Mouse (Mus musculus): ENCODE measurements around the gene Ntn4. TPM values are rescaled to one million over a fixed set of nuclear protein-coding genes. Genes with fewer than 3 reads are reported as not detected.
A peak's percentile ranks its signal among the peaks of the same experiment; 100 is the strongest.

Gene Ntn4
- polyA plus RNA-seq, 2 experiments: 1.4 to 3.6 TPM

DNA sequence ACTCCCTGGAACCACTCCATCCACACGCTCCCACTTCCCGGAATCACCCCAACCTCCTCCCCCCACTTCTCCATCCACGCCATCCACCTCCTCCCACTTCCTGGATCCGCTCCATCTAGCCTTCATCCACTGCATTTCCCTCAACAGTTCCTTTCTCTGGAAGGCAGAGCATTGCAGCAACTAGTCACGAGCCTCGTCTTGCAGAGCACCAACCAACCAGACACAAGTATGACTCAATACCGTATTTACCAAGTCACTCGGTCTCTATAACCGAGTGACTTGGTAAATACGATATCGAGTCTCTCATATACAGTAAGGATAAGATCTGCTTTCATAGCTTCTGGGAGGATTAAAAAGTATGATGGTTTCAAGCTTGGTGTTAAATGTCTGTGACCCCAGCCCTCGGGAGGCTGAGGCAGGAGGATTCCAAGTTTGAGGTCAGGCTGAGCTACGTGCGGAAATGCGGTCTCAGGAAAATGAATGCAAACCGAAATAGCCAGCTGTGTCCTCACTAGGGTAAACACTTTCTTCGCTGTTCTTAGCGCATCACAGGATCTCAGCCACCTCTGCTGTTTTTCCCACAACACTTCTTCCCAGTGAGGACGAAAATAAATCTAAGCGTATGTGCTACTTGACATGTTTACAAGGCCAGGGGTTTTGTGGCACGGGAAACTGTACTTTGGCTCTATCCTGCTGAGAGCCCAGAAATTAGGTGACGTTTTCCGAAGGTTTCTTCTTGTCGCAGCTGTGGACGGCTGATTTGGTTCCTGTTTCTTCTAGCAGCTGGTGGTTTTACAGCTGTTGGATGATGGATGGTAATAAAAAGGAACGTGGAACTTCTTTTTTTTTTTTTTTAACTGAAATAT, 48.1 kb downstream of the Ntn4 start:
- Histone ChIP-seq H3K4me2 (replicated peaks; ENCODE audit: low read depth, low read length, severe bottlenecking) (0 out of 2 replicates have a peak overlapping the region, but pooled peaks have one; percentile 2), H3K36me3 (ENCODE audit: control insufficient read depth, insufficient read depth, low read length) (no peaks in the 10 kb centered on the region), H3K9me3 (ENCODE audit: control insufficient read depth, low read length) (no peaks in the 10 kb centered on the region), H3K4me1 (ENCODE audit: control insufficient read depth, insufficient read depth, low read length) (peaks cover 10% of the 10 kb centered on the region; the same call in 1 of the 2 replicates), H3K4me3 (replicated peaks; ENCODE audit: low read length) (no peak overlapping the region), H3K27me3 (ENCODE audit: control insufficient read depth, insufficient read depth, low read length) (no peaks in the 10 kb centered on the region), H3K9ac (ENCODE audit: low read depth, low read length, severe bottlenecking) (no peak overlapping the region), H3K27ac (replicated peaks; ENCODE audit: low read depth, low read length) (peak overlapping the region; percentile 10; the same call in 1 of the 2 replicates)
- no peak for TF ChIP-seq POLR2A (IDR thresholded peaks at IDR 0.05; ENCODE audit: borderline replicate concordance, extremely low read depth, insufficient read depth, insufficient read length)
- ATAC-seq (ENCODE audit: low FRiP score, low read depth) (peak; percentile 89), DNase-seq (ENCODE audit: low spot score) (peak; percentile 73)
- 58% methylated on average over 26 of the region's 26 CpGs for WGBS

GRCm38 (mm10) chr10:93691344-93691743, 50.9 kb downstream of the Ntn4 start:
- H3K4me2 ChIP-seq (replicated peaks; ENCODE audit: low read depth, low read length, severe bottlenecking): no peak overlapping the region
- ATAC-seq (ENCODE audit: low FRiP score, low read depth): no peak

DNA sequence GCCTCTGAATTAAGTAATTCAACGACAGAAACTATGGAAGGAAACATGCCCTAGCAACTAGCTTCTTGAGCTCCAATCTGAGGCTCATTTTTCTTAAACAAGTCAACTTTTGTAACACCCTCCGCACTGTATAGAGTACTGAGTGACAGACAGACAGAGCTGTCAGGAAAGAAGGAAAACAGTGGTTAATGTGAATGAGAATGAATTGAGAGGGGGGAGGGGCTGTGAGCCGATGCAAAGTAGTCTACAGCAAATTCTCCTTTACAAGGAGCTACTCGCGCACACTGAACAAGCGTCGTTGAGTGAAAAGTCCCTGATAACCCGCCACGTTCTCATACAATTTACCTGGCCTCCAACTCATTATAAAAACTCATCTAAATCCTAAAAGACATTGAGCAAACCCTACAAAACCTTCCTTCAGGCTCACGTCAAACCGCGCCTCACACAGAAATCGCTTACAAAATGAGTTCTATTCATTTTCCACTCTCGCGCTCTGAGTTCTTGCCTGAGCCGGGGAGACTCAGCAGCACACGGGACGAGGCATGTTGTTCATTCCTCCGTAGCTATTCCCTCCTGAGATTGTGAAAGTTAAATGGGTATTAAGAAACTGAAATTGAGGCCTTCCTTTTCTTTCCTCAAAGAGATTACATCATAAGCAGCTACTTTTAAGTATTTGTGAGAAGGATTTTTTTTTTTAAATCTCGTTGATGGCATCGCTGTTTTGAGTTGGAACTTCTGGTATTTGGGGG, 54.7 kb downstream of the Ntn4 start:
- DNase-seq (ENCODE audit: low spot score) (no peak), ATAC-seq (ENCODE audit: low FRiP score, low read depth) (no peak)
- no peak overlapping the region for H3K4me2 ChIP-seq (replicated peaks; ENCODE audit: low read depth, low read length, severe bottlenecking)
- no peaks in the 10 kb centered on the region for H3K27me3 ChIP-seq (ENCODE audit: control insufficient read depth, insufficient read depth, low read length)
- H3K4me1 ChIP-seq (ENCODE audit: control insufficient read depth, insufficient read depth, low read length): 0 out of 2 replicates have a peak, but pooled peaks cover under 1% of the 10 kb centered on the region
- no peak overlapping the region for H3K27ac ChIP-seq (replicated peaks; ENCODE audit: low read depth, low read length)
- H3K4me3 ChIP-seq (replicated peaks; ENCODE audit: low read length): no peak overlapping the region
- no peak for TF ChIP-seq POLR2A (IDR thresholded peaks at IDR 0.05; ENCODE audit: borderline replicate concordance, extremely low read depth, insufficient read depth, insufficient read length)
- H3K36me3 ChIP-seq (ENCODE audit: control insufficient read depth, insufficient read depth, low read length): no peaks in the 10 kb centered on the region
- 63% methylated on average over 21 of the region's 21 CpGs for WGBS
- H3K9me3 ChIP-seq (ENCODE audit: control insufficient read depth, low read length): no peaks in the 10 kb centered on the region
- H3K9ac ChIP-seq (ENCODE audit: low read depth, low read length, severe bottlenecking): no peak overlapping the region

More at GRCm38 (mm10) chr10:93691344-93691743, 50.9 kb downstream of the Ntn4 start:
- WGBS: 50% methylated on average over 11 of the region's 11 CpGs
- H3K4me1 ChIP-seq (ENCODE audit: control insufficient read depth, insufficient read depth, low read length): peaks cover 10% of the 10 kb centered on the region; the same call in 1 of the 2 replicates
- no peak overlapping the region for H3K4me3 ChIP-seq (replicated peaks; ENCODE audit: low read length)
- H3K9me3 ChIP-seq (ENCODE audit: control insufficient read depth, low read length): no peaks in the 10 kb centered on the region
- TF ChIP-seq POLR2A (IDR thresholded peaks at IDR 0.05; ENCODE audit: borderline replicate concordance, extremely low read depth, insufficient read depth, insufficient read length): no peak
- DNase-seq (ENCODE audit: low spot score): no peak
- no peak overlapping the region for H3K9ac ChIP-seq (ENCODE audit: low read depth, low read length, severe bottlenecking)
- H3K27ac ChIP-seq (replicated peaks; ENCODE audit: low read depth, low read length): no peak overlapping the region
- no peaks in the 10 kb centered on the region for H3K27me3 ChIP-seq (ENCODE audit: control insufficient read depth, insufficient read depth, low read length)
- H3K36me3 ChIP-seq (ENCODE audit: control insufficient read depth, insufficient read depth, low read length): no peaks in the 10 kb centered on the region

DNA sequence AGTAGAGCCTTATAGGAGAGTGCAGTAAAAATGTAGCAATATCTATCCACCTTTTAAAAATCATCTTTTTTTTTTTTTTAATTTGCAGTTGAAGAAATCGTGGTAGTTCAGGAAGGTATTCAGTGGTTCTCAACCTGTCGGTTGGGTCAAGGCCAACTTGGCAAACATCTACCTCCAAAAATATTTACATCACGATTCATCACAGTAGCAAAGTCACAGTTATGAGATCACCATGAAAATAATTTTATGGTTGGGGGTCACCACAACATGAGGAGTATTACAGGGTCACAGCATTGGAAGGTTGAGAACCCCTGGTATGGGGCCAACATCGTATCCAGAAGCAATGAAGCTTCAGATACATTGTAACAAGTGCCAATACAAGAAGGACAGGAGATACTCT, 55.5 kb downstream of the Ntn4 start:
- H3K4me1 ChIP-seq (ENCODE audit: control insufficient read depth, insufficient read depth, low read length): no peaks in the 10 kb centered on the region
- ATAC-seq (ENCODE audit: low FRiP score, low read depth) (no peak), DNase-seq (ENCODE audit: low spot score) (no peak)
- WGBS: 89% methylated on average over 4 of the region's 4 CpGs
- H3K9me3 ChIP-seq (ENCODE audit: control insufficient read depth, low read length): no peaks in the 10 kb centered on the region
- H3K9ac ChIP-seq (ENCODE audit: low read depth, low read length, severe bottlenecking): no peak overlapping the region
- H3K4me3 ChIP-seq (replicated peaks; ENCODE audit: low read length): no peak overlapping the region
- no peak overlapping the region for H3K4me2 ChIP-seq (replicated peaks; ENCODE audit: low read depth, low read length, severe bottlenecking)
- H3K27me3 ChIP-seq (ENCODE audit: control insufficient read depth, insufficient read depth, low read length): no peaks in the 10 kb centered on the region
- no peaks in the 10 kb centered on the region for H3K36me3 ChIP-seq (ENCODE audit: control insufficient read depth, insufficient read depth, low read length)
- TF ChIP-seq POLR2A (IDR thresholded peaks at IDR 0.05; ENCODE audit: borderline replicate concordance, extremely low read depth, insufficient read depth, insufficient read length): no peak
- H3K27ac ChIP-seq (replicated peaks; ENCODE audit: low read depth, low read length): no peak overlapping the region

DNA sequence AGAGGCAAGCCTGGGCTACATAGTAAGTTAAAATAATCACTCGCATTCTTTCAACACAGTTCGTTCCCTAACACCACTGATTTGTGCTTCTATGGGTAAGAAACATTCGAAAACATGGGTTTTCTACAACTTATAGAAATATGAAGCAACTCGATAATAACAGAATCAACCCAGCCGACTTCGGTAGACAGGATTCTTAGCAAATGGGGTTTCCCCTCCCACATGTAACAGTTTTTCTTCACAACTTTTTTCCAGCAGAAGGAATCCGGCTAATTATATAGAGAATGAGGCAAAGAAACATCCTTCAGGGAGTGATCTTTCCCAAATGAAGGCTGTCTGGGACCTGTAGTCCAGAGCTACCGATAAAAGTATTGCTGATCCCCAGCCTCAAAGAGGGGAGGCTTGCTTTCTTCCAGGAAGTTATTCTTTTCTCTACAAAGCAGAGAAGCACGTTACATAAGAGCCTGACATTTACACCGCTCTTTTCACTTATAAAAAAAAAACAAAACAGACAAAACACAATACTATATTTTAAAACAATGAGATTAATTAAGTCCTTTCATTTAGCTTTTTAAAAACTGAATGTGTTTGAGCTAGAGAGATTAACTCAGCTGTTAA, 57.5 kb downstream of the Ntn4 start:
- WGBS: 89% methylated on average over 10 of the region's 10 CpGs
- H3K9me3 ChIP-seq (ENCODE audit: control insufficient read depth, low read length): no peaks in the 10 kb centered on the region
- no peak overlapping the region for H3K4me2 ChIP-seq (replicated peaks; ENCODE audit: low read depth, low read length, severe bottlenecking)
- no peaks in the 10 kb centered on the region for H3K4me1 ChIP-seq (ENCODE audit: control insufficient read depth, insufficient read depth, low read length)
- H3K36me3 ChIP-seq (ENCODE audit: control insufficient read depth, insufficient read depth, low read length): no peaks in the 10 kb centered on the region
- ATAC-seq (ENCODE audit: low FRiP score, low read depth) (no peak), DNase-seq (ENCODE audit: low spot score) (no peak)
- no peak overlapping the region for H3K4me3 ChIP-seq (replicated peaks; ENCODE audit: low read length)
- H3K27me3 ChIP-seq (ENCODE audit: control insufficient read depth, insufficient read depth, low read length): no peaks in the 10 kb centered on the region
- H3K27ac ChIP-seq (replicated peaks; ENCODE audit: low read depth, low read length): no peak overlapping the region
- TF ChIP-seq POLR2A (IDR thresholded peaks at IDR 0.05; ENCODE audit: borderline replicate concordance, extremely low read depth, insufficient read depth, insufficient read length): no peak
- H3K9ac ChIP-seq (ENCODE audit: low read depth, low read length, severe bottlenecking): no peak overlapping the region

Measured in limb, embryonic 14.5 days (tissue).